Mouse (Mus musculus) embryonic fibroblast, embryonic 13.5 days (primary cell): ENCODE results near the gene Igfn1.
A peak's percentile ranks its signal among the peaks of the same experiment; 100 is the strongest.

Source experiments
- CTCF ChIP-seq: IDR thresholded peaks from 2 replicates; pipeline ENCODE4 v1.5.1; 2011; ENCODE audit warnings: mild to moderate bottlenecking, control low read depth, low read length, moderate library complexity, borderline replicate concordance; ENCODE audit not compliant: insufficient read depth
- POLR2A ChIP-seq: IDR thresholded peaks from 2 replicates; pipeline ENCODE4 v1.6.1; 2011; ENCODE audit warnings: low read depth, mild to moderate bottlenecking, control low read depth, low read length, moderate library complexity

GRCm38 (mm10) chr1:136017907-136018313, 11.8 kb upstream of the Igfn1 start:
- TF ChIP-seq POLR2A (peak; percentile 47), CTCF (no peak)
